Mouse (Mus musculus) CD4-positive, CD25-positive, alpha-beta regulatory T cell, adult 4 months (primary cell): ENCODE measurements at regions not wholly inside any gene's neighbourhood (a gene's known extent, or its start where the extent isn't known, plus 50 kb on each side); places are given as distances from the start of the nearest gene placed in this dataset.
A peak's percentile ranks its signal among the peaks of the same experiment; 100 is the strongest.

Experiments
- ATAC-seq: one replicate; pipeline ENCODE4 v1.8.0; 2017

GRCm38 (mm10) chr15:72322127-72322526 lies 1512.2 kb upstream of the Gm6569 start:
- no peak for ATAC-seq

GRCm38 (mm10) chr15:72323158-72323557 lies 1511.2 kb upstream of the Gm6569 start:
- ATAC-seq = peak; percentile 79

GRCm38 (mm10) chr15:72331262-72331661 lies 1503.1 kb upstream of the Gm6569 start:
- no peak for ATAC-seq

- no peak for ATAC-seq
These were observed 1499.9 kb upstream of the Gm6569 start for GRCm38 (mm10) chr15:72334497-72334896.

GRCm38 (mm10) chr15:72339629-72340028 lies 1494.7 kb upstream of the Gm6569 start:
- no peak for ATAC-seq

- ATAC-seq = no peak
These were observed 1492.4 kb upstream of the Gm6569 start for GRCm38 (mm10) chr15:72341991-72342390.

GRCm38 (mm10) chr15:72342504-72342903 lies 1491.9 kb upstream of the Gm6569 start:
- no peak for ATAC-seq

- ATAC-seq = no peak
These were observed 1490.6 kb upstream of the Gm6569 start for GRCm38 (mm10) chr15:72343794-72344193.

- ATAC-seq = no peak
These were observed 1481.0 kb upstream of the Gm6569 start for GRCm38 (mm10) chr15:72353371-72353770.

- no peak for ATAC-seq
These were observed 1478.7 kb upstream of the Gm6569 start for GRCm38 (mm10) chr15:72355626-72356025.

GRCm38 (mm10) chr15:72359636-72360035 lies 1474.7 kb upstream of the Gm6569 start:
- ATAC-seq = no peak

- no peak for ATAC-seq
These were observed 1474.3 kb upstream of the Gm6569 start for GRCm38 (mm10) chr15:72360049-72360448.

GRCm38 (mm10) chr15:72360463-72361030 lies 1473.8 kb upstream of the Gm6569 start:
- no peak for ATAC-seq

- no peak for ATAC-seq
These were observed 1461.3 kb upstream of the Gm6569 start for GRCm38 (mm10) chr15:72373041-72373440.

- no peak for ATAC-seq
These were observed 1457.2 kb upstream of the Gm6569 start for GRCm38 (mm10) chr15:72377201-72377600.

GRCm38 (mm10) chr15:72379291-72379690 lies 1455.1 kb upstream of the Gm6569 start:
- ATAC-seq = no peak

GRCm38 (mm10) chr15:72381164-72381563 lies 1453.2 kb upstream of the Gm6569 start:
- ATAC-seq = no peak

GRCm38 (mm10) chr15:72381744-72382143 lies 1452.6 kb upstream of the Gm6569 start:
- ATAC-seq = no peak

GRCm38 (mm10) chr15:72382521-72382920 lies 1451.8 kb upstream of the Gm6569 start:
- ATAC-seq = no peak

- no peak for ATAC-seq
These were observed 1451.3 kb upstream of the Gm6569 start for GRCm38 (mm10) chr15:72383062-72383461.

GRCm38 (mm10) chr15:72383470-72383869 lies 1450.9 kb upstream of the Gm6569 start:
- ATAC-seq = no peak

- no peak for ATAC-seq
These were observed 1441.1 kb upstream of the Gm6569 start for GRCm38 (mm10) chr15:72393226-72393625.

- no peak for ATAC-seq
These were observed 1422.4 kb upstream of the Gm6569 start for GRCm38 (mm10) chr15:72411956-72412355.
